Mouse (Mus musculus) spleen, adult 2 months (tissue): ENCODE data around the gene B3galt2. TPM values are rescaled to one million over a fixed set of nuclear protein-coding genes. Genes with fewer than 3 reads are reported as not detected.

ENCODE experiments used
- DNase-seq, 2 experiments: peaks; one replicate each; pipeline versions ENCODE4 v3.0.0 to v3.0.0-alpha.2; 2012 to 2021; ENCODE audit warnings: low spot score in 2 of 2, low read depth in 1 of 2
- H3K27ac ChIP-seq: fragments of 200-500 bp; 2 replicates; pipeline ENCODE4 v1.5.1; 2012; ENCODE audit warnings: low read length, inconsistent platforms; ENCODE audit not compliant: insufficient read depth
- H3K27me3 ChIP-seq: fragments of 200-500 bp; 2 replicates; pipeline ENCODE4 v1.6.1; 2012; ENCODE audit warnings: mild to moderate bottlenecking, moderate library complexity, low read length, inconsistent platforms; ENCODE audit not compliant: control insufficient read depth, insufficient read depth
- H3K36me3 ChIP-seq: fragments of 200-500 bp; 2 replicates; pipeline ENCODE4 v1.6.1; 2012; ENCODE audit warnings: mild to moderate bottlenecking, low read length, inconsistent platforms; ENCODE audit not compliant: control insufficient read depth, insufficient read depth
- H3K4me1 ChIP-seq: fragments of 200-500 bp; 2 replicates; pipeline ENCODE4 v1.6.1; 2011; ENCODE audit warnings: inconsistent platforms; ENCODE audit not compliant: control insufficient read depth, insufficient read depth, insufficient read length
- H3K4me3 ChIP-seq: fragments of 200-500 bp; 2 replicates; pipeline ENCODE4 v1.5.1; 2011; ENCODE audit warnings: mild to moderate bottlenecking, inconsistent platforms; ENCODE audit not compliant: insufficient read depth, insufficient read length; ENCODE audit errors: extremely low read depth
- CTCF ChIP-seq: fragments of 200-500 bp; IDR thresholded peaks from 2 replicates; pipeline ENCODE4 v1.5.1; 2011; ENCODE audit warnings: mild to moderate bottlenecking, inconsistent platforms; ENCODE audit not compliant: insufficient read depth, insufficient read length, insufficient replicate concordance; ENCODE audit errors: extremely low read depth
- POLR2A ChIP-seq: fragments of 200-500 bp; IDR thresholded peaks from 2 replicates; pipeline ENCODE4 v1.6.1; 2011; ENCODE audit warnings: low read depth, low read length, inconsistent platforms
- WGBS: fragments of 180-500 bp; shearing (Covaris S2); methylation state at CpG from one replicate; pipeline ENCODE4 v1.1.7; 2018; 5-methylcytosine and 5-hydroxymethylcytosine counted together
- polyA plus RNA-seq: library from polyadenylated mRNA; depleted of rRNA; stranded (reverse); fragments of >200 nt; gene quantifications from 2 replicates; pipeline ENCODE4 v1.2.3, GENCODE M21; 2012; rRNA removed

B3galt2 gene
- 0.01 and 0.02 TPM in 2 replicates for polyA plus RNA-seq

DNA sequence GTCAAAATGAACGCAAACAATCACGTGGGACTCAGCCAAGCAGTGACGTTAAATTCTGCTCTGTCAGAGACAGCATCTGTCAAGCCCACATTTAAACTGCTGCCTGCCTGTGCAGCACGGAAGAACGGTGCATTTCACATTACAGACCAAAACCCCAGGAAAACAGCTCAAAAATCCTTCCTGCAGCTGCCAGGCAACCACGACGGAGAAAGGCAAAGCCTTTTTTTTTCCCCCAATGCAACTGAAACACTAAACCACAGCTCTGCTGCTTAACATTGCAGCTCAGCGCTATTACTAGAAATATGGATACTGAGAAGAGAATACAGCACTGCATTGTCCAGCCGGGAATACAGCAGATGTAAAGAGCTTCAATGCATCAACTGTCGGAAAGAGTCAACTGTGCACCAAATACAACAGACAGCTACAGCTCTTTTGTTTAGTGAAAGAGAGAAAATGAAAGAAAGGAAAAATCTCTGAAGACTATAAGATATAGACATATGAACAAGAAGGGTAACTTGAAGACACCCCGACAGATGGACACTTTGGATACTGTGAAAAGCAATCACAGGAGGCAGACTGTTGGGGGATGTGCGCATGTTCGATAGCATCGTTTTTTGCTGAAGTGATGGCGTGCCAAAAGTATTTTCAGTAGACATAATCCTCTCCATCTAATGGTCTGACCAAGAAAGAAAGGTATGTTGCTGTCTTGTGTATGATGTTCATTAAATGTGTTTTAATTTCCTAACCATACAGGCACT is at the start of gene B3galt2:
B3galt2 (plus strand) TSS at position 15 of the 758 bp plus-strand sequence.
- Histone ChIP-seq H3K4me3 (no peak within 1 kb of the TSS; the same call in none of the 2 replicates), H3K27me3 (no peaks in the 10 kb centered on the region), H3K27ac (no peak within 1 kb of the TSS), H3K36me3 (no peaks in the 10 kb centered on the region), H3K4me1 (no peaks in the 10 kb centered on the region)
- 37% methylated on average over 15 of the region's 15 CpGs for WGBS
- DNase-seq = no peak
- TF ChIP-seq CTCF = no peak
- TF ChIP-seq POLR2A = no peak

DNA sequence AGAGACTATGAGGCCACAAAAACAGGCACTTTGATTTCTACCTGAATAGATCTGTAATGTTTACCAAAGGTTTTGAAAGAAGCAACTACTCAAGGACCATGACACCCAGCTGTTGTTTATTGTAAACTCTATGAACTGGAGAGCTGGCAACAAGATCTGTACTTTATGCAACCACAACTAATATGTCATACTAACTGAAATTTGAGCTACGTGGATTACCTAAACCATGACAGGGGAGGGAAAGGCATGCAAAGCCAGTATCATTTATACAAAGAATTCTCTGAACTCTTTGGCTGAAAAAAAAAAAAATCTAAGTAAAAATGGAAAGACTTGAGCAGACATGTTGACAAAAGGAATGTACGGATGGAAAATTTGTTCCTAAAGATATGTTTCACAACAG is 43.6 kb upstream of the B3galt2 start:
- no peak for TF ChIP-seq POLR2A
- TF ChIP-seq CTCF = no peak
- H3K27ac ChIP-seq = no peak overlapping the region
- DNase-seq = no peak
- H3K4me1 ChIP-seq = no peaks in the 10 kb centered on the region
- H3K27me3 ChIP-seq = no peaks in the 10 kb centered on the region
- 92% methylated on average over 2 of the region's 2 CpGs for WGBS
- H3K36me3 ChIP-seq = no peaks in the 10 kb centered on the region
- no peak overlapping the region for H3K4me3 ChIP-seq

DNA sequence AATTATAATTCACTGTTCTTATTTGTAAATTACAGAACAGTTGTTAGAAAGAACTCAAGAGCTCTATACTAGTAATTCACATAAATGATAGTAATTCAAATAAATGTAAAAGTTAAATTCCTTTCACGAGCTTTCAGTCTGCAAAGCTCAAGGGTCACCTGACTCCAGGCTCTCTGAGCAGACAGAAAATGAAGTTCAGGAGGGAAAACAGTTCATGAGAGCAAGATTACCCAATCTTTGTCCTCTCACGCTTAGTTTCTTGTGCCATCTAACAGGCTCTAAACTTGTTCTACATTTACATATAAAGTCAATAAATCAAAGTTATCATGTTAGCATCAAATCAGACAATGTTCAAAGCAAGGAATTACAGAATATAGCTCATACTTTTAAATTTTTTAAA is 31.6 kb upstream of the B3galt2 start:
- H3K27me3 ChIP-seq = no peaks in the 10 kb centered on the region
- H3K4me3 ChIP-seq = no peak overlapping the region
- H3K4me1 ChIP-seq = no peaks in the 10 kb centered on the region
- WGBS = 90% methylated on average over 2 of the region's 2 CpGs
- TF ChIP-seq CTCF (no peak), POLR2A (no peak)
- DNase-seq = no peak
- H3K36me3 ChIP-seq = peaks cover 4% of the 10 kb centered on the region; the same call in 1 of the 2 replicates
- H3K27ac ChIP-seq = no peak overlapping the region

DNA sequence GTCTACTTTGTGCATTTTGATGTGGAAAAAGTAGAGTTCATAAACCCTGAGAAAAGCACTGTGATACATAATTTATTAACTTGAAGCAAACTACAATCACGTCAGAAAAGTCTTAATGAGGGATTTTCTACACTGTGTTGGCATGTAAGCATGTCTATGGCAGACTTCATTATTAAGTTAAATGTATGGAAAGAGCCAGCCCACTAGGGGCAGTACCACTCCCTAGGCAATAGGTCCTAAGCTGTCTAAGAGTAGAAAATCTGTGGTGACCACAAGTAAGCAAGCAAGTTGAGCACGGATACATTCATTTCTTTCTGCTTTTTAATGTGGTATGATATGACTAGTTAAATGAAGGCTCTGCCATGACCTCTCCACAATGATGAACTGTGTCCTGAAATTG is 27.6 kb upstream of the B3galt2 start:
- H3K4me1 ChIP-seq = no peaks in the 10 kb centered on the region
- WGBS = 93% methylated on average over 2 of the region's 2 CpGs
- no peak overlapping the region for H3K27ac ChIP-seq
- no peaks in the 10 kb centered on the region for H3K27me3 ChIP-seq
- DNase-seq = no peak
- no peak for TF ChIP-seq CTCF
- H3K4me3 ChIP-seq = no peak overlapping the region
- H3K36me3 ChIP-seq = peaks cover 9% of the 10 kb centered on the region; the same call in 1 of the 2 replicates

DNA sequence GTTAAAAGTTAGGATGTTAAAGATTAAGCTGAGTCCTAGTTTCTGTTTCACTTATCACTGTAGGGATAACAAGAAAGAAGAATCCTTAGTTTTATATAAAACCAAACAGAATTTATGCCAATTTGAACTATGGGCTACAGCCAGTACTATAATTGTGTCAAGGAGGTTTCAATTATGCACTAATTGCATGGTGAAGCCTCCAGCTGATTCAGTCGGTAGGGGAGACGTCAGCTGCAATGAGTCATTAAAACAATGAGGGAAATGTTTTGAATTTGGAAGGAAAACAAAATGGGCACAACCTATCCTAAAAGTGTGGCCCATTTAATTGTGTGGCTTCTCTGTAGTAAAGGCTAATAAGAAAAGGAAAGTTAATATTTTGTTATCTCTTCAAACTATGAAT is 20.7 kb upstream of the B3galt2 start:
- peaks cover 3% of the 10 kb centered on the region; the same call in 1 of the 2 replicates for H3K36me3 ChIP-seq
- no peak for TF ChIP-seq CTCF
- TF ChIP-seq POLR2A = no peak
- no peaks in the 10 kb centered on the region for H3K4me1 ChIP-seq
- H3K4me3 ChIP-seq = no peak overlapping the region
- no peak overlapping the region for H3K27ac ChIP-seq
- no peaks in the 10 kb centered on the region for H3K27me3 ChIP-seq
- WGBS = 87% methylated on average over 2 of the region's 2 CpGs
- DNase-seq = no peak

DNA sequence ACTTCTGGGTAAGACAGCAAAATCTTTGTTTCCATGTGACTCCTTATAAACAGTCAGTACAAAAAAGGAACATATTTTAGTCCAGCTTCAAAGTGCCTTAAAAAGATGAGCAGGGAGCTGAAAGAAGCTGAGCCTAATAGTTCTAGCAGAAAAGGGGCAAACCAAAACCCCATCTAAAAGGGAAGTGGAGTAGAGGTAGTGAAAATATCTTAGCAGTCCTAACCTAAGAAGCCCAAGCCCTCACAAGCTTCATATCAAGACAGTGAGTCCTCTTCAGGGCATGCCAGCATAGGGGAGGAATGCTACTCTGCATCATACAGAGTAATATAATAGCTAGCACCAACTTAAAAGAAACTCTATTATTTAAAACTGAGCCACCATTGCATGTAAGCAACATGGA is 18.5 kb upstream of the B3galt2 start:
- H3K27ac ChIP-seq = no peak overlapping the region
- H3K4me3 ChIP-seq = no peak overlapping the region
- H3K36me3 ChIP-seq = peaks cover 9% of the 10 kb centered on the region; the same call in 1 of the 2 replicates
- no peaks in the 10 kb centered on the region for H3K4me1 ChIP-seq
- no peak for DNase-seq
- no peak for TF ChIP-seq CTCF
- no peak for TF ChIP-seq POLR2A
- no peaks in the 10 kb centered on the region for H3K27me3 ChIP-seq

DNA sequence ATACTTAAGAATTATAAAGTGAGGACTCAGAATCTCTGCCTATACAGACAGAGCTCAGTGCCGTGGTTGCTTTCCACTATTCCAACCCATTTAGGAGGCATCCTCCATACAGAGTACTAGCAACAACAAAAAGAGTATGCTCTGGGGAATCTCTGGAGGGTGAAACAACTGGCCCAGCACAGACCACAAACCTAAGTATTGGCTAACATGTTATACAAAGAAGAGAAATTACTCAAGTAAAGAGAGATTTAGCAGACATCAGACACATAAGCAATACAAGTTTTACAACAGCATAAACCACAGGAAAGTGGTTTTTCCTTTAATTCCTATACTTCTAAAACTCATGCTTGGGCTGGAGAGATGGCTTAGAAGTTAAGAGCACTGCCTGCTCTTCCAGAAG is 17.8 kb upstream of the B3galt2 start:
- WGBS = 89% methylated on average over 1 of the region's 1 CpGs
- Histone ChIP-seq H3K27me3 (no peaks in the 10 kb centered on the region), H3K27ac (no peak overlapping the region), H3K4me3 (no peak overlapping the region), H3K4me1 (no peaks in the 10 kb centered on the region), H3K36me3 (peaks cover 10% of the 10 kb centered on the region; the same call in 1 of the 2 replicates)
- TF ChIP-seq POLR2A (no peak), CTCF (no peak)
- DNase-seq = no peak
